Mouse (Mus musculus) gastrocnemius, adult 8-10 months (tissue): ENCODE results near the gene Stx7. TPM values are rescaled to one million over a fixed set of nuclear protein-coding genes. Genes with fewer than 3 reads are reported as not detected.

Source experiments
- DNase-seq, 2 experiments: peaks; one replicate each; pipeline ENCODE4 v3.0.0; 2022; ENCODE audit warnings: low spot score in 2 of 2
- total RNA-seq, 4 experiments: library from RNA; stranded (reverse); gene quantifications; 2 replicates each; pipeline ENCODE4 v1.2.4; 2022

The Stx7 gene
- total RNA-seq, 4 experiments from 2014 or later: 22.1 to 28.8 (median 24.4) TPM

GRCm38 (mm10) chr10:24165526-24166055 lies 16.5 kb downstream of the Stx7 start:
- DNase-seq: no peak

- no peak for DNase-seq
These were observed 19.0 kb downstream of the Stx7 start for GRCm38 (mm10) chr10:24167978-24168583.

GRCm38 (mm10) chr10:24168854-24169253 lies 19.8 kb downstream of the Stx7 start:
- DNase-seq: no peak

DNA sequence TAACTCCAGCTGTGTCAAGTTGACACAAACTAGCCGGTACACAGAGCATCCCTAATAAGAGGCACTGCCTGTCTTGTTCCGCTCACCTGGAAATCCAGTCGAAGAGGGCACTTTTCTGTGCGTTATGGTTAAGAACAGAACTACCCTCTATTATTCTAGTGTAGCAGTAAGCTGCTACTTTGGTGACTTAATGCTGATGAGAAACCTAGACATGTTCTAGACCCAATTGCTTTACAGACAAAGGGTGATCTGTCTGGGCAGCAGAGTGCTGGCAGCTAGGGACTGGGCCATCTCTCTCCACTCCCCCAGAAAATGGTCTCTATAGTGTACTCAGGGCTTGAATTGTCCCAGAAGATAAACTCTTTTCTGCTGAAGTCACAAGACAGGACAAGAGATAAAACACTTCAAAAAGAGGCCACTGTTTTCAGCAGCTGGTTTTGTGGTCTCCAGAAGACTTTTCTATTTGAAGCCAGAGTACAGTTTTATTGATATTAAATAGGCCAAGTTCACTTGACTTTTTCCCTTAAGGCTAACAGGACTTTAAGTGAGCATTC lies 22.9 kb downstream of the Stx7 start:
- no peak for DNase-seq

- peak; percentile 38 to 59 for DNase-seq
These were observed 24.3 kb downstream of the Stx7 start for GRCm38 (mm10) chr10:24173210-24174001.

- DNase-seq: no peak
These were observed 41.3 kb downstream of the Stx7 start for GRCm38 (mm10) chr10:24190392-24190791.

- DNase-seq: no peak
These were observed 42.9 kb downstream of the Stx7 start for GRCm38 (mm10) chr10:24191977-24192376.

GRCm38 (mm10) chr10:24199303-24199702 lies 50.2 kb downstream of the Stx7 start:
- no peak for DNase-seq

- DNase-seq: no peak
These were observed 51.0 kb downstream of the Stx7 start for GRCm38 (mm10) chr10:24200099-24200498.

DNA sequence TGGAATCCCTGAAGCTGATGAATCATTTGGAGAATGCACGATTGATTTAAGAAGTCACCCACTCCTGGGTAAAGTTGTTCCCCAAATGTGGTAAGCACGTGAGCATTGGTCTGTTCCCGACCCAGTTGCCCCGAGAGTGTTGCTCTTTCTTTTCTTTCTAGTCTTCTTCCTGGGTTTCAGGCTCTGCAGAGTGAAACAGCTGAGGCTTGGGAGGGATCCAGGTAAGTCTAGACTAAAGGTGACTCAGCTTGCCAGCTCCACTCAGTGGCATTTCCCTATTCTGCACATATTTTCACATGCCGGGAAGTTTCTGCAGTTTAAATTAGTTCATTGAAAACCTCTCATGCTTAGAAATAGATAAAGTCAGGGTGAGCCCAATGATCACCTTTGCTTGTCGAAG lies 61.0 kb downstream of the Stx7 start:
- DNase-seq: no peak

DNA sequence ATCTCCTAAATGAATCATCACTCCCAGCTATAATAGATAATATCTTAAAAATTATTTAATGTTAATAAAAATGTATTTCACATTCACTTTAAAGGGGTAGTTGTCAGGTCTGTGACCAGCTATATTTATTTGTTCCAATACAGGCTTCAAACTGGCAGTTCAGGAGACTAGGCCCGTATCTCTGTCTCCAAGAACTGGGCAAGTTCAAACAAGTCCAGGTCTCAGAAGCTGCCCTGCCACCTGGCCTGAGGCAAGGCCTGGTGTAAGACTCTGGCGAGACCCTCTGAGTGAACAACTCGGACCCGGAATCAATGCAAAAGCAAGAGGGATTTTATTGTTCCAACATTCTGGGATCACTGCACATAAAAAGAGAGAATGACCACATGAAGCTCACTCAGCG lies 64.2 kb downstream of the Stx7 start:
- DNase-seq: no peak

DNA sequence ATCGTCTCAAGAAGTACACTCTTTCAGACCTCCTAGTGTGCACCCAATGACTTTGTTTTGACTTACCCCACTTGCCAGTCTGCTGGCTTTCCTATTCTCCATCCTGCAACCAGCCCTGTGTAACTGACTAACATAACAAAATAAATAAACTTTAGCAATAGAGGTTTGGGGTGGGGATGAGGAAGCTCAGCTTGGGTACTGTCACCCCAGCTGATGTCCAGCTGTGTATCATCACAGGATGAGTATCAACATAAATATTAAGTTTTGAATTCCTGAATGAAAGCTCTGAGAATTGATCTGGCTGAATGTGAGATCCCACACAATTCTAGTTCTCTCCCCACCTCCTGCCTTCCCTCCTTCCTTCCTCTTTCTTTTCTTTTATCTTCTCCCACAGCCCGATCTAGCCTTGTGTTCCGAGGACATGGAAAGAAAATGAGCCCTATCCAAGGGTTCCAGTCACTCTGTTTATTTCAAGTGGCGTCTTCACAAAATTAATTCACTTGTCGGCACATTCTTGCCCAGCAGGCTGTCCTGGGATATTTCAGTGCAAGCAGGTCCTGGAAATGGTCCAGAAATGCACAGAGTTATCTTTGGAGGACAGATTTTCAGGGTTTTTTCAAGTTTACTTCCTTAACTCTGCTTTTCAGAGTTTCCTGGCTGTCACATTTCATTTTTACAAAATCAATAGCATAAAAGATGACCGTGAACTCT lies 68.6 kb downstream of the Stx7 start:
- no peak for DNase-seq

DNA sequence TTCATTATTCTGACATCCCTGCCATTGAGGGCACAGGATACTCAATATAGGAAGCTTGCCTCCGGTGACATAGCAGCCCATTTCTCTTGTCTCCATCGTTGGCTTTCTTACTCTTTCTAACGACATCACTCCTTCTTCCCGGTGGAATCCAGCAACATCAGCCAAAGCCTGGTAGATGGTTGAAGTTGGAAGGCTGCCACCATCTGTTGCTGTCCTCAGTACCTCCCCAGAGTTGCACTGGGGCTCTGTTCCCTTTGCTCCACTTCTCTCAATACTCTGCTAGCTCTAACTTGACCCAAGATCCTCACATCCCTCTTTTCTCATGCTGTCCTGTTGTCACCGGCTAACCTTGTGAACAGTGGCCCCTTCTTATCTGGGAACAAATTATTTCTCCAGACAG lies 71.8 kb downstream of the Stx7 start:
- DNase-seq: no peak

DNA sequence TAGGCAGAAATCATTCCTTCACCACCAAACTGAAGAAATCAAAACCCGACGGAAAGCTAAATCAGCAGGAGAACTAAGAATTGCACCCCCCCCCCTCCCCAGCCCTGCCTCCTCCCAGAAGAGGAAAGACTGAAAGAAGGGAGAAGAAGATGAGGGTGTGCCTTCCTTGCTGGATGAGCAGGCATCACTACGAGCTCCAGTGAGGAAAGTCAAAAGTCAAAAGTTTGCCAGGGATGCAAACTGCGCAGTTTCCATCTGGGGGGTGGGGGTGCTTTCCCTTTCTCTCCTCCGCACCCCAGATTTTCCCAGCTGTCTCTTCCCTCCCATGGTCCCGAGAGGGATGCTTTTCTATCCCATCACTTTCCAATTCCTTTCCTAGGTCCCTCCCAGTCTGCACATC lies 73.8 kb downstream of the Stx7 start:
- DNase-seq: no peak

DNA sequence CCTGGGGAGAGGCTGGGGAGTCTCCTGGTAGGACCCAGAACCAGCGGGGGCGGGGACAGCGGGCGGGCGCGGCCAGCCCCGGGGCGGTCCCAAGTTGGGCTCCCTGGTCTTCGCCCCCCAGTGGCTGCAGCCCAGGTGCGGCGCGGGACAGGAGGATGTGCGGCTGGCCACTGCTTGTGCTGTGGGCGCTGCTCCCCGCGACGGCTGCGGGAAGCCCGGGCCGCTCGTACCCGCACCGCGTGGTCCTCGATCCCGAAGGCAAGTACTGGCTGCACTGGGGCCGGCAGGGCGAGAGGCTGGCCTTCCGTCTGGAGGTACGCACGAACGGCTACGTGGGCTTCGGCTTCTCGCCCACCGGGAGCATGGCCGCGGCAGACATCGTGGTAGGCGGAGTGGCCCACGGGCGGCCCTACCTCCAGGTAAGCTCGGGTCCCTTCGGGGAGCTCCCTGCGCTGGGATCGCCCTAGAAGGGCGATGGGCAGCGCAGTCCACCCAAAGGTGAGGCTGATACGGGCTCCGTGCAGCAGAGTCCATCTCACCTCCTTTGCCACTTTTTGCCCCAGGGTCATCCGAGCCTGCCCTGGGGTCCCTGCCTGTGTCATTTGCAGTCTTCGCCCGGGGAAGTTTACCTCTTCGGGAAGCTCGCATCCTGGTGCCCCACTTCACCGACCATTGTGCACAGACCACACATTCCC lies 74.5 kb downstream of the Stx7 start, which contains the start of gene Moxd1:
Moxd1 (plus strand) TSS at position 69 of the 695 bp plus-strand sequence.
- no peak for DNase-seq

GRCm38 (mm10) chr10:24224591-24224990 lies 75.5 kb downstream of the Stx7 start:
- DNase-seq: no peak

DNA sequence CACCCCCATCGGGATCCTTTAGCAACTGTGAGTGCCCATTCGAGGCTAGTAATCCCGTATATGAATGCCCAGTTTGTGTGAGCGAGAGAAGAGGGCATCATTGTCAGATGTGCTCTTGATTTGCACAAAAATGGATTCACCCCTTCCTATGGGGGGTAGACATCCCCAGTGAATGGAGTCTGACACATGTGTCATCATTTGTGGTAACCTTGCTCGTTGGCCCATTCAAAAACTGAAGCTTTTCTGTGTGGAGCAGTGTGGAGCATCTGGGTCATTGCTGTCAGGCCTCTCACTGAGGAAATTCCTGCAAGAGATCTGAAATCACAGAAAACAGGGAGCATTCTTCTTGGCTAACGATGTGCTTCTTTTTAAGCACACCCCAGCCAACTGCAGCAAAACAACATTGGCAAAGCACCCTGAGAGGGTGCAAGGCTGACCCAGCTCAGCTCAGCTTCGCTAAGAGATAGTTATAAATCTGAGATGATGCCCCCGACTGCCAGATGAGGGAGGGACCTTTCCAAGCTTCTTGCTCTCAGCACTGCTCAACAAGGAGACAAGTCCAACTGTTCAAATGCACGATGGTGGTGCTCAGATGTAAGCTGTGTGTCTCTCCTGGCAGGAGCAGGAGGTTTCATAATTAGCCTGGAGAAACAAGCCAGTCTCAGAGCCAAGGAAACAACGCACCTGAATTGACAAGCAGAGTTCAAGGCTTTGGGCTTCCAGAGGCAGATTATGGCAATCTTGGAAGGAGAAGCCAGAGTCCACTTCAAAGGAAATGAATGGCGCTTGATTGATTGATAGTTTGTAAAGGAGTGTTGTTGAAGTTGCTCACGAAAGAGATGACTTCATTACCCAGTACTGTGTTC lies 79.4 kb downstream of the Stx7 start:
- DNase-seq: no peak

- no peak for DNase-seq
These were observed 83.2 kb downstream of the Stx7 start for GRCm38 (mm10) chr10:24232281-24232680.

- DNase-seq: no peak
These were observed 86.6 kb downstream of the Stx7 start for GRCm38 (mm10) chr10:24235426-24236283.
